Mouse (Mus musculus) cerebellum, adult 11-12 months (tissue): ENCODE measurements at regions not wholly inside any gene's neighbourhood (a gene's known extent, or its start where the extent isn't known, plus 50 kb on each side); places are given as distances from the start of the nearest gene placed in this dataset.

Source experiments
- DNase-seq: peaks from one replicate; pipeline ENCODE4 v3.0.0; 2022

- no peak for DNase-seq
Observed at GRCm38 (mm10) chr14:86441895-86442679, 698.9 kb downstream of the Diaph3 start.

DNA sequence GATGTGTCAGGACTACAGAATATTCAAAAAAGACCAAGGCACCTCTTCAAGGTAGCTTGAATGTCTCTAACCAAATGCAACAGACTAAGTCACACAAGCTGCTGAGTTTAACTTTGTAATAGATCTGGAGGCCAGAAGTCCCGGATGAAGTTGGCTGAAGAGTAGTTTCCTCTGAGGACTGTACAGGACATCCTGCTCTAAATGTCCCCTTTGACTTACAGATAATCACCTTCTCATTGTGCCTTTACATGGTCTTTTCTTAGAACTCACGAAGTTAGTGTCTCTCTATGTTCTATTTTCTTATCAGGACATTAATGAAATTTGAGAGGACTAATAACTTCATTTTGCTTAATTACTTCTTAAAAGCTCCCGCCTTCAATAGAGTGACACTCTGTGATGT lies 703.7 kb downstream of the Diaph3 start:
- DNase-seq: no peak

DNA sequence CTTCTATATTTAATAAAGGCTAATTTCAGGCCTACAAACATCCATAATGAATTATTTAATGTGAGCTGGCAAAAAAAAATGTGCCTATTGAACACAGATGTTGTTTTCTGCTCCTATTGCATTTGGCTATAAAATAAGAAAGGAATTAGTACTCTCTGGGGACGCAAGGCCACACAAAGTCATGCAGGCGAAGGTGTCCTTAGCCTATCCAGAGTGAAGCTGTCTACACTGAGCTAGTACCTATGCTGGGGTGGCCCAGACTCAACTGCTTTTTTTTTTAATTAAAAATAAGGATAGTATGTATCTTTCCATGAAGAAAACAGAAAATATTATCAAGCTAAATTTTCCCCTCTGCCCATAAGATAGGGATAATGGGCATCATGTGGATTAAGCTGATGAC lies 705.7 kb downstream of the Diaph3 start:
- no peak for DNase-seq

GRCm38 (mm10) chr14:86431215-86431816 lies 709.7 kb downstream of the Diaph3 start:
- no peak for DNase-seq

DNA sequence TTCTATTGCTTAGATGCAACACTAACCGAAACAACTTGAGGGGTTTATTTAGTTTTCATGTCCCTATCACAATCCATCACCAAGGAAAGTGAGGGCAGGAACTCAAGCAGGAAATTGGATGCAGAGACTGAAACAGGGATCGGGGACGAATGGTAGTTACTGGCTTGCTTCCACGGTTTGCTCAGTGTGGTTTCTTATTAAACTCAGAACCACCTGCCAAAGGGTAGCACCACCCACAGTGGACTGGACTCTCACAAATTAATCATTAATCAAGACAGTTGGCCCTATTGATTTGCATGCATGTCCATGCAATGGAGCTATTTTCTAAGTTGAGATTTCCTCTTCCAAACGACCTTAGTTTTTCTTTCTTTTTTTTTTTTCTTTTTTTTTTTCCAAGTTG lies 719.2 kb downstream of the Diaph3 start:
- no peak for DNase-seq

DNA sequence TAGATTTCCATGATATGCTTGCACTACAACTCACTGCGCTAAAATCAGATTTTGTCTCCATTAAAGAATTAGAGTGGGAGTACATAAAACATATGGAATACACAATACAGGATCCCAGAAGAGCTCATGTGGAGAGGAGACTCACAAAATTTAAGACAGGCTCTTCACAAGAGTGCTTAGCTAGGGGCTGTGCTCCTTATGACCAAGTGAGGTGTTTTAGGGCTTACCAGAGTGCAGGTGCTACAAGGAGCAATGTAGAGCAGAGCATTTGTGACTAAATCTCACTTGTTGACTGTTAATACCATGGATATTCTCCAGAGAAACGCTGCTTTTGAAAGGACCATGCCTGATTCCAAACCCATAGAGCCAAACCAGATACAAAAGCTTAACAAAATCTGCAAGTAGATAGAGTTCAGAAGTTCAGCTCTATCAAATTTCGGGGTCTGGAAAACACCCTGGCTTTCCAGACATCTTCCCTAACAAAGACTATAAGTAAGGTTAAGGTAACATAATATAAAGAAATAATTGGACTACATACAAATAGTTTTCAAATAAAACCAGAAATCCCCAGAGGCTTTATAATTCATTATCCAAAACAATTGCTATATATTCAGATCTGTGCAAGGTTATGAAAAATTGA lies 721.0 kb downstream of the Diaph3 start:
- DNase-seq: no peak

DNA sequence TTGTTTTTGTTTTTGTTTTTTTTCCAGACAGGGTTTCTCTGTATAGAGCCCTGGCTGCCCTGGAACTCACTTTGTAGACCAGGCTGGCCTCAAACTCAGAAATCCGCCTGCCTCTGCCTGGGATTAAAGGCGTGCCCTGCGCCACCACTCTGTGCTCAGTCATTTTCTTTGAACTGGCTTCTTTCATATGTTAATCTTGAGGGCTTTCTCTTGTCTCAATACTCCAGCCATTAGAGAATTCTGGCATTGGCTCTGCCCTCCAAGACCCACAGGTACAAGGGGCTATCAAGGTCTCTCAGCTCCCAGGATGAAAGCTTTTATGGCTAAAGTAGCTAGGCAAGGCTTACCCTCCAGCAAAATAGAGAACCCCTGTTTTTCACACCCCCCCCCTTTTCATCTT lies 744.2 kb downstream of the Diaph3 start:
- DNase-seq: no peak

GRCm38 (mm10) chr14:86395951-86396361 lies 745.1 kb downstream of the Diaph3 start:
- no peak for DNase-seq

DNA sequence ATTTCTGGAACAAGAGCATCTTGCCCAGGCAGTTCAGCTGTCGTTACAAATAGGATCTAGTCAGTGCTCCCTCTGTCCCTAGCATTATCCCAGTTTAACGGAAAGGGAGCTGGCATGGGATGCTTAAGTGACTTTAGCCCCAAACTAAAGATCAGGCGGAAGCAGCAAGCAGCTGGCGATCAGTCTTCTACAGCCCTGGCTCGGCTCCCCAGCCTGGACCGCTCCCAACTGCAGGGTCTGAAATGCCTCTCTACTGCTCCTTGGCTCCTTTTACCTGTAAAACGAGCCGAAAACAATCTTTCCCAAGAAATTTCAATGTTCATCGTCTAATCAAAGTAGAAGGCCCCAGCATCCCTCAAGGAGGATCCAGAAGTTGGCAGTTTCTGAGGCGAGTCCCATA lies 745.5 kb downstream of the Diaph3 start:
- DNase-seq: no peak

DNA sequence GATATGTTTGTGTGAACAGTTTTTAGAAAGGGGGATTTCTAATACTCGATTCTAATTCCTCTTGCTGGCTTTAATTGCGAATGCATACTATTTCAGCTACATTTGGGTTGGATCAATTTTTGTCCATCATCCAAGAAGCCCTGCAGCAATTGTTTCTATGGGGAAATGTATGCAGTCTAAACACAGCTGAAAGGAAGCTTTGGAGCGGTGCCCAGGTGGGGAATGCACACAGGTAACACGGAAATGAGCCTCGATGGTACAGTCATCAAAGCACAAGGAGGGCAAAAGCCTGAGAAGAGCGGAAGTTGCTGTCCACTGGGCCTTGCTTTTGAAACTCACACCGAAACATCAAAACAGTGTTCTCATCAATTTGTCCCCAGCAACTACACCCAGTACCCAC lies 746.0 kb downstream of the Diaph3 start:
- DNase-seq: no peak

DNA sequence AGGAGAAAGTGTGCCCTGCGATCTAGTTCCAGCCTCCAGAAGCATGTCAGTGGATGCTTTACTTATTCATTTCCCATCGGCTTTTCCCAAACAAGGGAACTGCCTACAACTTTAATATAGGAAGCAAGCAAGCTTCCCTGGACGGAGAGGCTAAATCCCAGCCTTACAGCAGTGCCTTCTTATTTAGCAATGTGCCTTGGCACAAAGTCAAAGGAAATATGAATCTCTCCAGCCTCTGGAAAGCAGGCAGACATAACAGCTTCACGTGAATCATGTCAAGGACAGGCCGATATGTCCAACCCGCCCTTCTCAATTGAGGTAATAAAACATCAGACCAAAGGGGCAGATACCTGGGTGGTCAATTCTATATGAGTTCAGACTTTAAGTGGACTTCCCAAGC lies 755.9 kb downstream of the Diaph3 start:
- DNase-seq: no peak

GRCm38 (mm10) chr14:86365032-86365431 lies 776.0 kb downstream of the Diaph3 start:
- no peak for DNase-seq

GRCm38 (mm10) chr14:86360423-86361059 lies 780.5 kb downstream of the Diaph3 start:
- no peak for DNase-seq

- no peak for DNase-seq
Observed at GRCm38 (mm10) chr14:86358584-86358983, 782.5 kb downstream of the Diaph3 start.

GRCm38 (mm10) chr14:86350526-86350925 lies 790.5 kb downstream of the Diaph3 start:
- DNase-seq: no peak

DNA sequence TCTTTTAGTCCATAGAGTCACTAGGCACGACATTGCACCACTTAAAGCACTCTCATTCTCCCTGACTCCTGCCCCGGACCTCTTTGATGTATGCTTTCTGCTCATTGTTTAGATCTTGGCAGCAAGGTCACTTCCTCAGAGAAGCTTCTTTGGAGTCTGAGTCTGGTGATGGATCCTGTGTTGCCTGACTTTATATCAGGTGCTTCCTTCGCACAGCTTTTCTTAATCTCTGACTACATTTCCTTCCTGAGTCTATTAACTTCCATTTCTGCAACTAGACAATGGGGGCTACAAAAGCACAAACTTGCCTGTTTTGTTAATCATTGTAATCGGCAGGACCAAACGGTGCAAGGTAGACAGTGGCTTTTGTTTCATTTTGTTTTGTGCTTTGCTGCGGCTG lies 802.0 kb downstream of the Diaph3 start:
- DNase-seq: no peak

DNA sequence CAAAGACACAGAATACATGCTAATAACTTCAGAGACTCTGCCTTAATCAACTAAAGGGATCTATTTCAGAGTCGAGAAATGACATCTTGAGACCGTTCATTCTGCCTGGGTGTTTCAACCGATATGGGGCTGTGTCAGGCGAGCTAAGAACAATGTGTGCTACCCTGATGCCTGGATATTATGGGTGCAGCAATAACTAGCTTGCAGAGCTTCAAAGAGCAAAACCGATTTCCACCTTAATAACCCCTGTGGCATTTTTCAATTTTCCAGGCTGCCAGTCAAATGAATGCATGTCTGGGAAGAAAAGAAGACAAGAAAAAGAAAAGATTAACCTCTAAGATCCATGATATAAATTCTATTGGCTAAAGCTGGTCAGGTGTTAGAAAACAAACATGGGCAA lies 804.0 kb downstream of the Diaph3 start:
- no peak for DNase-seq

GRCm38 (mm10) chr14:86335284-86335683 lies 805.8 kb downstream of the Diaph3 start:
- no peak for DNase-seq

DNA sequence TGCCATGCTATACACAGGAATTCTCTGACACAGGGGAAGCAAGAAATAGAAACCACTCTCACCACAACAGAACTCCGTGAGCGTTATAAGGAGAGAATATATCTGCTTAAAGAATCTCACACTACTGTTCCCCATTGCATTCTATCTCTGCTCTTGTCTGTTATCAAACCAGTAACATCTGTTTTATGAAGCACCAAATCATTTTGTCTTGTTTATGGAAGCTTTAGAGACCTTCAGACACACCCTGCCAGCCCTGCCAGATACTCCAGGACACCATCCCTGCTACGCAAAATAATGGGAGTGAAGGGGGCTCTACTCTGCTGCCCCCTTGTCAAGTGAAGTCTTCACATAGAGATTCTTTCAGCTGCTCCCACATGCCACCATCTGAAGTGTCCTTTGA lies 811.9 kb downstream of the Diaph3 start:
- DNase-seq: no peak

DNA sequence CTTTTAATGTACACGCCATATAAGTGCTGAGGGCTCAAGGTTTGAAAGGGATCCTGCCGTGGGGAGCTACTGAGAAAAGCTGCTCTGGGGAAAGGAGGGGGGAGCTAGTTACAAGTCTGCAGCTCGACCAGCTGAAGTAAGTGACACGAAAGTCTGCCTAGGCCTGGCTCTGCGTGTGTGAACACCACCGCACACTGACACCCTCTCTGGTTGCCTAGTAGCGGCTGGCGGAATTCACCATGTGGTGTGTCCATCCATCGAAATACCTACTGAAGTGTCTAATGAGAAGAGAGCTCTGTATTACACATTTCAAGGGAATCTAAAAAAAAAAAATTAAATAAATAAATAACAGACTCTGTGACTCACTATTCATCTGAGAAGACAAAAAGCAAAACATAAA lies 813.4 kb downstream of the Diaph3 start:
- DNase-seq: no peak

DNA sequence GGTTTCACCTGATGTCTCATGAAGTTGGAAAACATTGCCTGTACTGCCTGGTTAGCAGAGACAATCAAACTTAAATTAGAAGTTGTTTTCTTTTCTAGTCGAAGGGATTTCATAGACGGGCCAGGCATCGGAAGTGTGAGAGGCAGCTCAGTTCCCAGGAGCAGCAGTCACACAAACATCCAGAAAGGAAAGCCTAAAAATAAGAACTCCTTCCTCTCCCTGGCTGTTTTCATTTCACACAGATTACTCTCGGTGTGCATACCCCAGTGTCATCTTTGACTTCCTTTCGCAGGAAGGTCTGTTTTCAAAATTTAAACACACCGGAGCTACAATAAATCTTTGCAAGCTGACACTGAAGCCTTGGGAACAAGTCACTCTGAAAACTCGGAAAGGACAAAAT lies 818.7 kb downstream of the Diaph3 start:
- no peak for DNase-seq

- DNase-seq: no peak
Observed at GRCm38 (mm10) chr14:86315974-86316373, 825.1 kb downstream of the Diaph3 start.

GRCm38 (mm10) chr14:86308949-86309543 lies 832.0 kb downstream of the Diaph3 start:
- DNase-seq: no peak
